Mouse (Mus musculus): Measurements from ENCODE around the gene Catsper1. TPM values are rescaled to one million over a fixed set of nuclear protein-coding genes. Genes with fewer than 3 reads are reported as not detected.
A peak's percentile ranks its signal among the peaks of the same experiment; 100 is the strongest.
"Not testable (repeated sequence)": the region's sequence is repeated elsewhere in the genome, so short reads cannot be mapped to it uniquely, and the experiment has no call there.

Gene Catsper1
- polyA plus RNA-seq, 1 experiment from 2014 or later, result not detected

- Histone ChIP-seq H3K4me1 (no peaks in the 10 kb centered on the region), H3K4me2 (no peak overlapping the region), H3K27ac (no peak overlapping the region), H3K4me3 (no peak overlapping the region), H3K9ac (no peak overlapping the region), H3K27me3 (no peaks in the 10 kb centered on the region), H3K36me3 (ENCODE audit: poor library complexity, severe bottlenecking) (no peaks in the 10 kb centered on the region), H3K9me3 (replicated peaks) (no peaks in the 10 kb centered on the region)
- no peak for ATAC-seq
- 63% methylated on average over 17 of the region's 17 CpGs for whole genome bisulfite sequencing
These were observed 11.7 kb upstream of the Catsper1 start for GRCm38 (mm10) chr19:5323801-5324200.

GRCm38 (mm10) chr19:5327970-5328369 lies 7.6 kb upstream of the Catsper1 start:
- Histone ChIP-seq H3K36me3 (ENCODE audit: poor library complexity, severe bottlenecking) (no peaks in the 10 kb centered on the region), H3K9ac (no peak overlapping the region), H3K27ac (no peak overlapping the region), H3K4me1 (no peaks in the 10 kb centered on the region), H3K4me2 (no peak overlapping the region), H3K4me3 (no peak overlapping the region), H3K9me3 (replicated peaks) (no peaks in the 10 kb centered on the region), H3K27me3 (no peaks in the 10 kb centered on the region)
- no peak for ATAC-seq
- 74% methylated on average over 19 of the region's 19 CpGs for WGBS

DNA sequence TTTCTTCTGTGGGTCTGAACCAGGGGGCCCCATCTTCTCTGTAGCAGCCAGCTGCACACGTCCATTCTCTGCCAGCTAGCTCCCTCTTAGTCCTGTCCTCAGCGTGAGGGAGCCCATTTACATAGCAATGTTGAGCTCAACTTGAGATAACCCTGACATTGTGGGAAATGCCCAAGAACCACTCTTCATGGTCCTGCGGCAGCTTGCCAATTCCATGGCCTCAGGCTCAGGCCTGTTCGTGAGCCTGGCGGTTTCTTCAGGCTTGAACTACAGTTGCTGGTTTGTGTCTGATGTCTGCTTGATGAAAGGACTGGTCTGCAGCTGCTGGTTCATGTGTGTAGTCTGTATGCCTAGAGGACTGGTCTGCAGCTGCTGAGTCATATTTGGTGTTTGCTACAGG lies 800 bp upstream of the Catsper1 start:
- no peak overlapping the region for H3K9ac ChIP-seq
- no peaks in the 10 kb centered on the region for H3K27me3 ChIP-seq
- no peaks in the 10 kb centered on the region for H3K4me1 ChIP-seq
- 82% methylated on average over 5 of the region's 5 CpGs for WGBS
- no peak overlapping the region for H3K4me3 ChIP-seq
- H3K4me2 ChIP-seq, result no peak overlapping the region
- H3K27ac ChIP-seq, result no peak overlapping the region
- H3K9me3 ChIP-seq (replicated peaks), result no peaks in the 10 kb centered on the region
- H3K36me3 ChIP-seq (ENCODE audit: poor library complexity, severe bottlenecking), result no peaks in the 10 kb centered on the region
- ATAC-seq, result no peak

GRCm38 (mm10) chr19:5337975-5338374 lies 2.4 kb downstream of the Catsper1 start:
- Histone ChIP-seq H3K27me3 (no peaks in the 10 kb centered on the region), H3K9ac (no peak overlapping the region), H3K4me1 (no peaks in the 10 kb centered on the region), H3K4me3 (no peak overlapping the region), H3K4me2 (no peak overlapping the region), H3K36me3 (ENCODE audit: poor library complexity, severe bottlenecking) (no peaks in the 10 kb centered on the region), H3K9me3 (replicated peaks) (no peaks in the 10 kb centered on the region), H3K27ac (no peak overlapping the region)
- WGBS, result 20% methylated on average over 5 of the region's 5 CpGs
- no peak for ATAC-seq

GRCm38 (mm10) chr19:5341360-5341759 lies 5.8 kb downstream of the Catsper1 start:
- ATAC-seq, result no peak
- H3K9ac ChIP-seq, result no peak overlapping the region
- H3K27me3 ChIP-seq, result no peaks in the 10 kb centered on the region
- no peak overlapping the region for H3K4me2 ChIP-seq
- H3K9me3 ChIP-seq (replicated peaks), result no peaks in the 10 kb centered on the region
- no peaks in the 10 kb centered on the region for H3K36me3 ChIP-seq (ENCODE audit: poor library complexity, severe bottlenecking)
- no peak overlapping the region for H3K27ac ChIP-seq
- no peaks in the 10 kb centered on the region for H3K4me1 ChIP-seq
- 91% methylated on average over 7 of the region's 7 CpGs for WGBS
- H3K4me3 ChIP-seq, result no peak overlapping the region

DNA sequence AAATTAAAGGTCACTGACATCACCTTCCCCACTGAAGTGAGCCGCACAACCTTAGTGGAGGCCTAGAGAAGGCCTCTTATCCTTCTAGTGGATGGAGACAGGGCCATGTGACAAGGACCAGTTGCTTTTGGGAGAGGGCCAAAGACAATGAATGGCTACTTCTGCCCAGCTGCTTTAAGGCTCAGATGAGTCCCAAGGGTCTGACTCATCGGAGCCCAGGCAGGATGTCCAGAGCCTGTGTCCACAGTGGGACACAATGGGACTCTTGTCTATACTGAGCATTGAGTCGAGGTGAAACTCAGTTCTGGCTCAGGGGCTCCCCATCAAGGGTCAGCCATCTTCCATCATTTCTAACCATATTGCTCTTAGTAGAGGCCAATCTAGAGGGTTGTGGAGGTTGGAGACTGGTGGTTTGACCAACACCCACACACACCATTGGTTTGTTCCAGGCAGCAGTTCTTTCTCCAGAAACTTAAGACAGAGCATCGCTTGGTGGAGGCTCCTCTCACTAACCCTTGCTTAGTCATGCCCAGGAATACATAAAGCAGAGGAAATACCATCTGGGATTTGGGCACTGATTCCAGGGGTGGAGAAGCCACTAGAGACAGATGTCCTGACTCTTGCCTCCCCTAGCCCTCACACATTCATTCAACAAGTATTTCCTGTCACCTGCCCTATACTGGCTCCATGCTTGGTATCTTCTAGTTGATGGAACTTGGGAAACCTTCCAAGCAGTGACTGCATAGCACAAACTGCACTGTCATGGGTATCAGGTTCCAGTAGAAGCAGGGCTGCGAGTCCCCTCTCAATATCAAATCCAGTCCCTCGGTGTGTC lies 10.0 kb downstream of the Catsper1 start:
- Histone ChIP-seq H3K9me3 (replicated peaks) (no peaks in the 10 kb centered on the region), H3K4me2 (no peak overlapping the region), H3K36me3 (ENCODE audit: poor library complexity, severe bottlenecking) (no peaks in the 10 kb centered on the region), H3K4me3 (no peak overlapping the region), H3K27ac (no peak overlapping the region), H3K27me3 (peaks cover under 1% of the 10 kb centered on the region; the same call in 1 of the 2 replicates), H3K9ac (no peak overlapping the region), H3K4me1 (peaks cover 7% of the 10 kb centered on the region)
- WGBS, result 88% methylated on average over 6 of the region's 6 CpGs
- ATAC-seq, result no peak

DNA sequence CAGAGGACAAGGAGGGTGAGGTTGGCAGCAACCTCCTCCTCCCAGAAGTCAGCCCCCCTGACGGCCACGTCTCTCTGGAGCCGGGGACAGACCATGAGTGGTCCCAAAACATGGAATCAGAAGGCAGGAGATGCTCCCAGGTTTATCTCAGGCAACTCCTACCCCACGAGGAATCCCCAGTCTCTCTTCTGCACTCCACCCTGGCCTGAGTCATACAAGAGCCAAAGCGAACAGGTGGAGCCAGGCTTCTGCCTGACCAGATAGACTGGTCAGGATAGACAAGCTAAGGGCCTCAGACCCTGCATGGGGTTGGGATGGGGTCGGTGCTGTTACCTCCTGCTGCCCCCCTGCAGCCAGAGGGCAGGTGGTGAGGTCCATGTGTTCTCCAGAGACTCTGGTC lies 12.5 kb downstream of the Catsper1 start:
- H3K9me3 ChIP-seq (replicated peaks), result no peaks in the 10 kb centered on the region
- no peak for ATAC-seq
- H3K27ac ChIP-seq, result no peak overlapping the region
- H3K4me2 ChIP-seq, result no peak overlapping the region
- H3K36me3 ChIP-seq (ENCODE audit: poor library complexity, severe bottlenecking), result no peaks in the 10 kb centered on the region
- 79% methylated on average over 6 of the region's 6 CpGs for WGBS
- peaks cover 3% of the 10 kb centered on the region; the same call in 1 of the 2 replicates for H3K27me3 ChIP-seq
- no peak overlapping the region for H3K9ac ChIP-seq
- no peak overlapping the region for H3K4me3 ChIP-seq
- peaks cover 7% of the 10 kb centered on the region for H3K4me1 ChIP-seq

DNA sequence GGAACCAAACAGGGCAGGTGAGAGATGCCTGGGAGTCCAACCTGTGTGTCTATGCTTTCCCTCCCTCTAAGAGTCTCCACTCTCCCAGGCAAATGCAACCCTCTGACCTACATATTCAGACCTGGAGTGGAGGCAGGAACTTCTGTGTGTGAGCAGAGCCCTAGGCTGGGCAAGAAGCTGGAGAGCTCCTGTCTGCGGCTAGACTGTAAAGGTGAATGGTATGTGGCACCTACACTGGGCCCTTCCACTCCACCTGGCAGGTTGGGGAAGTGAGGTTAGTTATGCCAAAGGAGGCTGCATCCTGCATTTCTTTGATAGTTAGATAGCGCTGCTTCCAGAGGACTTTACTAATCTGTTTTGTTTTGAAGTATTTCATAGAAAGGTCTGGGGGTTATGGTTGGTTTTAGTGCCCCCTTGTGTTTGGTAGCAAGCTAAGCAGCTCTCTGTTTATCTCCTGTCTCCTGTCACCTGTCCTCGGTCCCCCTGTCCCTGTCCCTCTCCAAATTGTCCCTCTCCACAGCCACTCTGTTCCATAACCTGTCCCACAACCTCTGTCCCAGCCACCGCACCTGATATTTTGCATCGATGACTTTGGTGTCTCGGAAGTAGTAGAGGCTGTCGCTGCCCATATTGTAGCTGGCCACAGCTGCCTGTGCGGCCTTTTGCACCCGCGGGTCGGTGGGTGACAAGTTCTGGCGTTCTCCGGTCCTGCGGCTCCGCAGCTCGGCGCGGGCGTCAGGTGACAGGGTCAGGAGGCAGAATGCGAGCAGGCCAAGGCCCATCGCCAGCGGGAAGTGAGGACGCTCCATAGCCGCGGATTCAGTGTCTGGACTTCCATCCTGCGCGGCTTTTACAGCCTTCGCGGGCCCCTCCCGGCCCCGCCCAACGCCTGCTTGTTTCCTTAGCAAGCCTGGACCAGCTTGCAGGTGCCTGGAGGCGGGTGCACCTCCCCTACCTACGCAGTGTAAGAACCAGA lies 13.3 kb downstream of the Catsper1 start:
- WGBS, result 5% methylated on average over 34 of the region's 34 CpGs
- peak overlapping the region; percentile 62 for H3K9ac ChIP-seq
- peak overlapping the region; percentile 66 for H3K4me2 ChIP-seq
- peaks cover 3% of the 10 kb centered on the region; the same call in 1 of the 2 replicates for H3K27me3 ChIP-seq
- no peaks in the 10 kb centered on the region for H3K36me3 ChIP-seq (ENCODE audit: poor library complexity, severe bottlenecking)
- H3K27ac ChIP-seq, result no peak overlapping the region
- no peak for ATAC-seq
- peak overlapping the region; percentile 36 for H3K4me3 ChIP-seq
- H3K9me3 ChIP-seq (replicated peaks), result no peaks in the 10 kb centered on the region
- H3K4me1 ChIP-seq, result peaks cover 7% of the 10 kb centered on the region

GRCm38 (mm10) chr19:5349502-5349873 lies 13.9 kb downstream of the Catsper1 start, which contains the start of gene Cst6:
Gene Cst6 (minus strand): TSS chr19:5349574.
- H3K4me3 ChIP-seq, result peak within 1 kb of the TSS; percentile 36
- peak within 1 kb of the TSS; percentile 66 for H3K4me2 ChIP-seq
- peak within 1 kb of the TSS; percentile 62 for H3K9ac ChIP-seq
- H3K4me1 ChIP-seq; H3K27ac ChIP-seq; H3K27me3 ChIP-seq; H3K9me3 ChIP-seq (replicated peaks); H3K36me3 ChIP-seq (ENCODE audit: poor library complexity, severe bottlenecking); ATAC-seq: not testable (repeated sequence)
- 65% methylated on average over 6 of the region's 6 CpGs for WGBS

DNA sequence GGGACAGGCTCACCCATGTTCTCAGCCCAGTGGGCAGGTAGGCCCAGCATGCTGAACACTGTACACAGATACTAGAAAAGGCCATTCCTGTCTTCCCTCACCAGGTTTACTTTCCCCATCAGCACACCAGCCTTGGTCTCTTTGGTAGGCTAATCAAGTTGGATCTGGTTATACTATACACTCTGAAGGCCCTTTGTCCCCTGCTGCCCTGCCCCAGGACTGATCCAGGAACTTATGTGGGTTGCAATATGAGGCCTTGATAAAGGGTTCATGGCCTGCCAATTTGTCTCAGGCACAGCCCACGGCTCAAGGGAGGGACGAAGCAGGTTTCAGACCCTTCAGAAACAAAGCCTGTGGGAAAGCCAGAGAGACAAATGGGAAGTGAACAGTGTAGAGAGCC lies 18.1 kb downstream of the Catsper1 start:
- Histone ChIP-seq H3K27ac (no peak overlapping the region), H3K27me3 (peaks cover 3% of the 10 kb centered on the region; the same call in 1 of the 2 replicates), H3K4me1 (peaks cover 7% of the 10 kb centered on the region), H3K36me3 (ENCODE audit: poor library complexity, severe bottlenecking) (no peaks in the 10 kb centered on the region), H3K9me3 (replicated peaks) (no peaks in the 10 kb centered on the region), H3K9ac (no peak overlapping the region), H3K4me3 (no peak overlapping the region), H3K4me2 (no peak overlapping the region)
- no peak for ATAC-seq
- 81% methylated on average over 2 of the region's 2 CpGs for WGBS

- WGBS, result no CpG with 5 or more reads among the region's 1 CpGs
- H3K27ac ChIP-seq, result no peak overlapping the region
- ATAC-seq, result no peak
These were observed 20.5 kb downstream of the Catsper1 start for GRCm38 (mm10) chr19:5356080-5356479.

GRCm38 (mm10) chr19:5362186-5362585 lies 26.6 kb downstream of the Catsper1 start:
- H3K27ac ChIP-seq, result no peak overlapping the region
- H3K4me1 ChIP-seq, result peaks cover 8% of the 10 kb centered on the region
- H3K36me3 ChIP-seq (ENCODE audit: poor library complexity, severe bottlenecking), result peaks cover 31% of the 10 kb centered on the region
- H3K9ac ChIP-seq, result no peak overlapping the region
- no peaks in the 10 kb centered on the region for H3K9me3 ChIP-seq (replicated peaks)
- no peaks in the 10 kb centered on the region for H3K27me3 ChIP-seq
- 83% methylated on average over 2 of the region's 2 CpGs for WGBS
- H3K4me3 ChIP-seq, result no peak overlapping the region
- no peak overlapping the region for H3K4me2 ChIP-seq
- no peak for ATAC-seq

More at GRCm38 (mm10) chr19:5356080-5356479, 20.5 kb downstream of the Catsper1 start:
- Histone ChIP-seq H3K4me3 (no peak overlapping the region), H3K27me3 (no peaks in the 10 kb centered on the region), H3K4me1 (no peaks in the 10 kb centered on the region), H3K9ac (no peak overlapping the region), H3K4me2 (no peak overlapping the region), H3K9me3 (replicated peaks) (no peaks in the 10 kb centered on the region), H3K36me3 (ENCODE audit: poor library complexity, severe bottlenecking) (peaks cover 6% of the 10 kb centered on the region; the same call in 1 of the 2 replicates)
